Mouse (Mus musculus): ENCODE results near the gene Coq10a. TPM values are rescaled to one million over a fixed set of nuclear protein-coding genes. Genes with fewer than 3 reads are reported as not detected.

Gene Coq10a
- polyA plus RNA-seq (2016; fragmentation: Nextera tagmentation; extraction: Ambion mirVana) = 5.6 and 9.1 TPM in 2 replicates

GRCm38 (mm10) chr10:128368402-128369217 lies at the start of gene Coq10a:
Coq10a (minus strand) TSS chr10:128368997.
- Histone ChIP-seq H3K36me3 (peaks cover 20% of the 10 kb centered on the region), H3K27me3 (ENCODE audit: low read depth, poor library complexity, severe bottlenecking) (no peaks in the 10 kb centered on the region), H3K4me3 (peak within 1 kb of the TSS; percentile 82), H3K4me1 (peaks cover 33% of the 10 kb centered on the region), H3K27ac (peak within 1 kb of the TSS; percentile 88), H3K9me3 (replicated peaks) (no peaks in the 10 kb centered on the region)
- DNase-seq (ENCODE audit: low spot score) = peak; percentile 90
- under 1% methylated on average over 87 of the region's 87 CpGs for WGBS

- Histone ChIP-seq H3K4me1 (peaks cover 29% of the 10 kb centered on the region), H3K4me3 (no peak overlapping the region), H3K36me3 (peaks cover 65% of the 10 kb centered on the region), H3K27me3 (ENCODE audit: low read depth, poor library complexity, severe bottlenecking) (no peaks in the 10 kb centered on the region), H3K9me3 (replicated peaks) (no peaks in the 10 kb centered on the region), H3K27ac (no peak overlapping the region)
- DNase-seq (ENCODE audit: low spot score) = no peak
- WGBS = 94% methylated on average over 5 of the region's 5 CpGs
These were observed 46.1 kb upstream of the Coq10a start for GRCm38 (mm10) chr10:128414848-128415247.

- 70% methylated on average over 1 of the region's 1 CpGs for WGBS
These were observed 44.3 kb upstream of the Coq10a start for GRCm38 (mm10) chr10:128413076-128413475.

GRCm38 (mm10) chr10:128412558-128412957 lies 43.8 kb upstream of the Coq10a start:
- WGBS = 80% methylated on average over 1 of the region's 1 CpGs
- Histone ChIP-seq H3K9me3 (replicated peaks) (no peaks in the 10 kb centered on the region), H3K27ac (peak overlapping the region; percentile 94; the same call in 1 of the 2 replicates), H3K36me3 (peaks cover 52% of the 10 kb centered on the region), H3K27me3 (ENCODE audit: low read depth, poor library complexity, severe bottlenecking) (no peaks in the 10 kb centered on the region), H3K4me1 (peaks cover 44% of the 10 kb centered on the region), H3K4me3 (peak overlapping the region; percentile 80)
- no peak for DNase-seq (ENCODE audit: low spot score)

More at GRCm38 (mm10) chr10:128413076-128413475, 44.3 kb upstream of the Coq10a start:
- Histone ChIP-seq H3K27ac (no peak overlapping the region), H3K9me3 (replicated peaks) (no peaks in the 10 kb centered on the region), H3K4me3 (peak overlapping the region; percentile 80; the same call in 1 of the 2 replicates), H3K36me3 (peaks cover 52% of the 10 kb centered on the region), H3K4me1 (peaks cover 41% of the 10 kb centered on the region), H3K27me3 (ENCODE audit: low read depth, poor library complexity, severe bottlenecking) (no peaks in the 10 kb centered on the region)
- no peak for DNase-seq (ENCODE audit: low spot score)

- no peak for DNase-seq (ENCODE audit: low spot score)
- Histone ChIP-seq H3K9me3 (replicated peaks) (no peaks in the 10 kb centered on the region), H3K4me1 (peaks cover 44% of the 10 kb centered on the region), H3K27me3 (ENCODE audit: low read depth, poor library complexity, severe bottlenecking) (no peaks in the 10 kb centered on the region), H3K27ac (peak overlapping the region; percentile 94), H3K36me3 (peaks cover 50% of the 10 kb centered on the region), H3K4me3 (peak overlapping the region; percentile 80)
- 3% methylated on average over 14 of the region's 14 CpGs for WGBS
These were observed 43.2 kb upstream of the Coq10a start for GRCm38 (mm10) chr10:128412055-128412381.

GRCm38 (mm10) chr10:128411211-128412054 lies 42.6 kb upstream of the Coq10a start, which contains the start of the genes Nabp2 and Rnf41:
Nabp2 (minus strand) TSS chr10:128411492.
Rnf41 (plus strand) TSS chr10:128411657.
- Histone ChIP-seq H3K9me3 (replicated peaks) (no peaks in the 10 kb centered on the region), H3K36me3 (peaks cover 50% of the 10 kb centered on the region), H3K4me3 (peak within 1 kb of the TSS; percentile 80), H3K27ac (peak within 1 kb of the TSS; percentile 94), H3K4me1 (peaks cover 44% of the 10 kb centered on the region), H3K27me3 (ENCODE audit: low read depth, poor library complexity, severe bottlenecking) (no peaks in the 10 kb centered on the region)
- DNase-seq (ENCODE audit: low spot score) = peak; percentile 99
- WGBS = under 1% methylated on average over 50 of the region's 50 CpGs

GRCm38 (mm10) chr10:128410560-128410845 lies 41.7 kb upstream of the Coq10a start:
- peaks cover 44% of the 10 kb centered on the region for H3K4me1 ChIP-seq
- H3K27me3 ChIP-seq (ENCODE audit: low read depth, poor library complexity, severe bottlenecking) = no peaks in the 10 kb centered on the region
- WGBS = 27% methylated on average over 4 of the region's 4 CpGs
- H3K36me3 ChIP-seq = peaks cover 50% of the 10 kb centered on the region
- H3K4me3 ChIP-seq = peak overlapping the region; percentile 80
- DNase-seq (ENCODE audit: low spot score) = no peak
- peak overlapping the region; percentile 94 for H3K27ac ChIP-seq
- H3K9me3 ChIP-seq (replicated peaks) = no peaks in the 10 kb centered on the region

- Histone ChIP-seq H3K36me3 (peaks cover 48% of the 10 kb centered on the region), H3K4me3 (peak overlapping the region; percentile 80), H3K27ac (peak overlapping the region; percentile 94), H3K27me3 (ENCODE audit: low read depth, poor library complexity, severe bottlenecking) (no peaks in the 10 kb centered on the region), H3K9me3 (replicated peaks) (no peaks in the 10 kb centered on the region), H3K4me1 (peaks cover 44% of the 10 kb centered on the region)
- DNase-seq (ENCODE audit: low spot score) = peak; percentile 97
- 7% methylated on average over 36 of the region's 36 CpGs for WGBS
These were observed 41.1 kb upstream of the Coq10a start for GRCm38 (mm10) chr10:128409692-128410559.

- H3K9me3 ChIP-seq (replicated peaks) = no peaks in the 10 kb centered on the region
- peak overlapping the region; percentile 94 for H3K27ac ChIP-seq
- H3K4me1 ChIP-seq = peaks cover 44% of the 10 kb centered on the region
- 22% methylated on average over 35 of the region's 35 CpGs for WGBS
- peaks cover 43% of the 10 kb centered on the region for H3K36me3 ChIP-seq
- DNase-seq (ENCODE audit: low spot score) = peak; percentile 66
- peak overlapping the region; percentile 80 for H3K4me3 ChIP-seq
- H3K27me3 ChIP-seq (ENCODE audit: low read depth, poor library complexity, severe bottlenecking) = no peaks in the 10 kb centered on the region
These were observed 40.1 kb upstream of the Coq10a start for GRCm38 (mm10) chr10:128408591-128409535.

- Histone ChIP-seq H3K9me3 (replicated peaks) (no peaks in the 10 kb centered on the region), H3K27me3 (ENCODE audit: low read depth, poor library complexity, severe bottlenecking) (no peaks in the 10 kb centered on the region), H3K4me3 (no peak overlapping the region), H3K36me3 (peaks cover 45% of the 10 kb centered on the region), H3K4me1 (peaks cover 27% of the 10 kb centered on the region), H3K27ac (no peak overlapping the region)
- 92% methylated on average over 7 of the region's 7 CpGs for WGBS
- DNase-seq (ENCODE audit: low spot score) = no peak
These were observed 35.1 kb upstream of the Coq10a start for GRCm38 (mm10) chr10:128403931-128404330.

GRCm38 (mm10) chr10:128401638-128402037 lies 32.8 kb upstream of the Coq10a start:
- Histone ChIP-seq H3K4me3 (no peak overlapping the region), H3K27ac (no peak overlapping the region), H3K9me3 (replicated peaks) (no peaks in the 10 kb centered on the region), H3K27me3 (ENCODE audit: low read depth, poor library complexity, severe bottlenecking) (no peaks in the 10 kb centered on the region), H3K4me1 (peaks cover 20% of the 10 kb centered on the region), H3K36me3 (peaks cover 44% of the 10 kb centered on the region)
- DNase-seq (ENCODE audit: low spot score) = no peak
- WGBS = 81% methylated on average over 9 of the region's 9 CpGs

Measured in limb, embryonic 10.5 days (tissue).